Mouse (Mus musculus) brain, adult 10 weeks (tissue): ENCODE results near the gene Scgn. TPM values are rescaled to one million over a fixed set of nuclear protein-coding genes. Genes with fewer than 3 reads are reported as not detected.

Source experiments
- polyA plus RNA-seq: library from polyadenylated mRNA; stranded (reverse); fragments of 350-450 nt; fragmentation: Illumina TruSeq; extraction: RNeasy Lipid Tissue Mini Kit (QIAGEN cat#74804); gene quantifications from one replicate; pipeline ENCODE4 v1.2.3, GENCODE M21; 2015; ENCODE audit warnings: low read depth, low replicate concordance

Scgn gene
- 0.43 TPM for polyA plus RNA-seq

DNA sequence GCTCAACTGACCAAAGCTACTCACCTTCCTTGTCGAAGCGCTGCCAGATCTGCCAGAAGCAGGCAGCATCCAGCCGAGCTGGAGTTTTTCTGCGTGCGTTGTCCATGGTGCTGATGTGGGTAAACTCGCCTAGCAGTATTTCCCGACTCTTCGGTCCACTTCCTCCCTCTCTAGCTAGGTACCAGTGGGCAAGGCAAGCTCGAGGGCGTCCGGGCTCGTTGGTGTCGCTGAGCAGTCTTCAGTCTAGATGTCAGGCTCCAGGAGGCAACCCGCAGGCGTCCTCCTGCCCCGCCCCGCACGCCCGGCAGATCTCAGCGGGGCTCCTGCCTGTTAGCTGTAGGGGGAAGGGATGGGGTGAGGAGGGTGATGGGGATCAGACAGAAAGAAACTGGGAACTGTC lies at the start of gene Scgn:
TSS of gene Scgn (minus strand) at position 287 of the 400 bp plus-strand sequence.

DNA sequence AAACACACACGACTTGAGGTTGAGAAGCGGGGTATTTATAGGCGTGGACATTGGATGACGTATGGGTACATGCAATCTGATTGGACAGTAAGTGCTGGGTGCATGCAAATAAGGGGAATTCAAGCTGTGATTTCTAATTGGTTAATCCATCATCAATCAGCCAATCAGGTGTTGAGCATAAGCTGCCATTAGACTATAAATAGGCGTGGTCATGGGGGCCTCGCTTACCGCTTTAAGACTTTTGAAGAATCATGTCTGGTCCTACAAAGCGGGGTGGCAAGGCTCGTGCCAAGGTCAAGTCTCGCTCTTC lies 56.8 kb downstream of the Scgn start, which contains the start of gene Hist1h2aa:
TSS of gene Hist1h2aa (plus strand) at position 252 of the 310 bp plus-strand sequence.

DNA sequence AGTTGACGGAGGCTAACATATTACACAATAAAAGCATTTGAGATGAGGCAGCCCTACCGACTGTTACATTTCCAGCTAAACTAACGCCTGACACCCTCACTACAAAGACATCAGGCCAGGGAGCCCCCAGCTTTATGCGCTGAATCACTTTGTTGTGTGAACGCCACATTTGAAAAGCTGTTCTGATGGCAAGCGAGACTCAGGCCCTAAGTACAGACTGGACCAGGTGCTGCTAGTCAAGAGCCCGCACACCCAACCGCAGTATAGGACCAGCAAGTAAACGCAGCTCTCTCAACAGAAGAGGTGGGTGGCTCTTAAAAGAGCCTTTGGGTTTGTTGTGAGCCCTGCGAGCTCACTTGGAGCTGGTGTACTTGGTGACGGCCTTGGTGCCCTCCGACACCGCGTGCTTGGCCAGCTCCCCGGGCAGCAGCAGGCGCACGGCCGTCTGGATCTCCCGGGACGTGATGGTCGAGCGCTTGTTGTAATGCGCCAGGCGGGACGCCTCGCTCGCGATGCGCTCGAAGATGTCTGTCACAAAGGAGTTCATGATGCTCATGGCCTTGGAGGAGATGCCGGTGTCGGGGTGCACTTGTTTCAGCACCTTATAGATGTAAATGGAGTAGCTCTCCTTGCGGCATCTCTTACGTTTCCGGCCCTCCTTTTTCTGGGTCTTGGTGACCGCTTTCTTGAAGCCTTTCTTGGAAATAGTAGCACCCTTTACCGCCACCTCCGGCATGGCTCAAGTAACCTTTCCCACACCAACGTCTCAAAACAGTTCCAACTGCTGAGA lies 57.4 kb downstream of the Scgn start, which contains the start of gene Hist1h2ba:
TSS of gene Hist1h2ba (minus strand) at position 736 of the 790 bp plus-strand sequence.

DNA sequence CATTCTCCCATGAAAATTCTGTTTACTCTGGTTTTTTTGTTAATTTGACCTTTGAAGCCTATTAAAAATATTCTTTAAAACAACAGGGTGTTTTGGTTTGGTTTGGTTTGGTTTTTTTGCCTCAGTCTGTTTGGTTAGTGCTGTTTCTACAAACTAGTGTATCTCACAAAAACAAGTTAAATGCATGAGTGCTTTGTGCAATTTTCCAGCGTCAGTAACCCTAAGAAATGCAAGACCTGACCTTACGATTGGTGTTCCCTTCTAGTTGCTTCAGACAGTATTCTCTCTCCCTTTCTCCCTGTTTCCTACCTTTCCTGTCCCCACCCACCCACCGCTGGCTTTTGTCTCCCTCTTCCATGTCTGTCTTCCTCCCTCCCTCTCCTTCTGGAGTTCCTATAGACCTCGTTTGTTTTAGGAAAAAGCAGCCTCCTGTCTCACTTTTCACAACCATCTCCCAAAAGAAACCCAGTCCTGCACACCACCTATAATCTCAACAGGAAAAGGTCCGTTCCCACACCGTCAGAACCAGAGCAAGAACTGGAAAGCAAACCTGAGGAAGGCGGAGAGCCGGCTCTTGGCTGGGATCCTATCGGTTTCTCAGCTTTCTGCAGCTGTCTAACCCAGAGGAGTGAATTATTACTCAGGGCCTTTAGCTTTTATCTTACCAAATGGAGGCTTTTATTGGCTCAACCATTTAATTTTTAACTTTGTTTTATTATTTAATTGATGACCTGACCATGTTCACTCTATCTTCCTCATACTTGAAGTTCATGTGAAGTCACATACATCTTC lies 76.4 kb downstream of the Scgn start, which contains the start of gene Slc17a4:
TSS of gene Slc17a4 (minus strand) at position 634 of the 792 bp plus-strand sequence.

Other genes starting within 250 kb of the Scgn start
- gene Hist1h3c, start 245.6 kb downstream of the Scgn start, polyA plus RNA-seq, result not detected
- gene Hist1h2bb, start 244.5 kb downstream of the Scgn start, polyA plus RNA-seq, result not detected
- gene Hist1h2ab, start 240.1 kb downstream of the Scgn start, polyA plus RNA-seq, result not detected
- not detected for gene Hist1h3b, start 238.9 kb downstream of the Scgn start, polyA plus RNA-seq
- gene Hist1h4b, start 234.2 kb downstream of the Scgn start, polyA plus RNA-seq, result not detected
- gene Hist1h4a, start 230.0 kb downstream of the Scgn start, polyA plus RNA-seq, result not detected
- not detected for gene Hist1h3a, start 228.8 kb downstream of the Scgn start, polyA plus RNA-seq
- not detected for gene Hist1h1a, start 227.5 kb downstream of the Scgn start, polyA plus RNA-seq
- gene Trim38, start 221.3 kb downstream of the Scgn start, polyA plus RNA-seq, result not detected
- gene Slc17a2, start 184.2 kb downstream of the Scgn start, polyA plus RNA-seq, result not detected
- gene Slc17a3, start 151.8 kb downstream of the Scgn start, polyA plus RNA-seq, result not detected
- gene Slc17a1, start 123.5 kb downstream of the Scgn start, polyA plus RNA-seq, result not detected
- not detected for gene Slc17a4, start 76.2 kb downstream of the Scgn start, polyA plus RNA-seq
- gene Hist1h2ba, start 57.1 kb downstream of the Scgn start, polyA plus RNA-seq, result not detected
- gene Hist1h2aa, start 56.8 kb downstream of the Scgn start, polyA plus RNA-seq, result not detected